ENCODE assay signal across 9 mouse cellular contexts in genomic region chr14:76657375-76657774, GRCm38 (mm10).
DNase-seq lines count a peak whose midpoint lies in the region; ATAC-seq lines count a peak whose summit lies in the region.
"Had no signal": no experiment of that assay in that cellular context is flagged by ENCODE, and none has a peak within 500 bp of the region (broad histone marks: within the 10 kb centered on the region; RNA-seq: fewer than 3 reads in every experiment).

No protein-coding gene starts in this region.

- H3K27me3 ChIP-seq in embryonic facial prominence, embryonic 15.5 days: no peaks in the 10 kb centered on the region
- 0 out of 2 replicates have a peak, but pooled peaks cover 3% of the 10 kb centered on the region for H3K27me3 ChIP-seq in midbrain, embryonic 10.5 days (ENCODE audit: low read depth, poor library complexity, severe bottlenecking)

- H3K27ac ChIP-seq in embryonic facial prominence, embryonic 15.5 days (replicated peaks): peak overlapping the region; percentile 40
- H3K27ac ChIP-seq in midbrain, embryonic 10.5 days (replicated peaks): peak overlapping the region; percentile 75
- H3K27ac ChIP-seq: kidney, postnatal 0 days had no signal

- H3K4me3 ChIP-seq in embryonic facial prominence, embryonic 15.5 days (replicated peaks): no peak overlapping the region
- H3K4me3 ChIP-seq in midbrain, embryonic 10.5 days: no peak overlapping the region

- 0 out of 2 replicates have a peak, but pooled peaks have one; percentile 44 for ATAC-seq in embryonic facial prominence, embryonic 15.5 days (ENCODE audit: insufficient number of reproducible peaks, low FRiP score, low TSS enrichment, low read depth)

- peak; percentile 19 for DNase-seq in gastrocnemius, adult 18-20 months (ENCODE audit: low spot score)
- no peak for DNase-seq in gastrocnemius, adult 8-10 months (ENCODE audit: low spot score in 2 of 2)
- peak; percentile 70 for DNase-seq in NIH3T3 (ENCODE audit: low read depth)
- DNase-seq in midbrain, embryonic 10.5 days (ENCODE audit: low spot score): peak; percentile 40
- no peak for DNase-seq in Muller cell, postnatal 12 days (ENCODE audit: inconsistent ontology term)
- DNase-seq in layer of hippocampus, adult 11-12 months (ENCODE audit: low spot score): no peak
- DNase-seq in thymus, postnatal 36 days: no peak

- no peak overlapping the region for H3K4me2 ChIP-seq in embryonic facial prominence, embryonic 15.5 days (replicated peaks)

- H3K9me3 ChIP-seq in embryonic facial prominence, embryonic 15.5 days (replicated peaks): no peaks in the 10 kb centered on the region
- no peaks in the 10 kb centered on the region for H3K9me3 ChIP-seq in midbrain, embryonic 10.5 days (replicated peaks)

- H3K9ac ChIP-seq in embryonic facial prominence, embryonic 15.5 days: no peak overlapping the region

- no peaks in the 10 kb centered on the region for H3K36me3 ChIP-seq in embryonic facial prominence, embryonic 15.5 days
- no peaks in the 10 kb centered on the region for H3K36me3 ChIP-seq in midbrain, embryonic 10.5 days

- 34% methylated on average over 7 of the region's 7 CpGs for WGBS in embryonic facial prominence, embryonic 15.5 days
- WGBS in midbrain, embryonic 10.5 days: 61% methylated on average over 7 of the region's 7 CpGs

- peaks cover 35% of the 10 kb centered on the region for H3K4me1 ChIP-seq in embryonic facial prominence, embryonic 15.5 days
- peaks cover 39% of the 10 kb centered on the region for H3K4me1 ChIP-seq in midbrain, embryonic 10.5 days

Comparison
In these comparisons a context has a peak if more than half of its experiments do, and no peak if none do; other contexts are left out.
1. DNase-seq: peak in gastrocnemius, adult 18-20 months (single experiment), NIH3T3 (single experiment) and midbrain, embryonic 10.5 days (single experiment); none in gastrocnemius, adult 8-10 months (0 of 2), Muller cell, postnatal 12 days (single experiment), layer of hippocampus, adult 11-12 months (single experiment) and thymus, postnatal 36 days (0 of 2).